Mouse (Mus musculus) cerebellum, adult 2 months (tissue): ENCODE data around the gene Gmip.

ENCODE experiments used
- CTCF ChIP-seq: fragments of 200-500 bp; IDR thresholded peaks from 2 replicates; pipeline ENCODE4 v1.5.1; 2011; ENCODE audit warnings: low read depth, mild to moderate bottlenecking, control low read depth, low read length, moderate library complexity, borderline replicate concordance; ENCODE audit not compliant: insufficient read depth
- POLR2A ChIP-seq: fragments of 200-500 bp; IDR thresholded peaks from 2 replicates; pipeline ENCODE4 v1.6.1; 2011; ENCODE audit warnings: low read length, control low read depth, borderline replicate concordance; ENCODE audit not compliant: insufficient read depth

GRCm38 (mm10) chr8:69794096-69794495, 14.4 kb upstream of the Gmip start:
- TF ChIP-seq CTCF, result no peak
- TF ChIP-seq POLR2A, result no peak
